Mouse (Mus musculus): Measurements from ENCODE around the gene Pamr1. TPM values are rescaled to one million over a fixed set of nuclear protein-coding genes. Genes with fewer than 3 reads are reported as not detected.

Gene Pamr1
- total and polyA plus RNA-seq, 3 experiments, result 1.4 to 4.5 (median 1.7) TPM

- TF ChIP-seq CTCF (IDR thresholded peaks at IDR 0.05) (no peak), EP300 (IDR thresholded peaks at IDR 0.05; ENCODE audit: insufficient read depth, low read depth, low read length) (no peak), POLR2A (IDR thresholded peaks at IDR 0.05; ENCODE audit: insufficient read depth, low read depth, low read length) (no peak)
- Histone ChIP-seq H3K9ac (ENCODE audit: low read depth, low read length) (no peak overlapping the region), H3K79me2 (replicated peaks; ENCODE audit: control insufficient read depth, insufficient read depth, low read length) (no peaks in the 10 kb centered on the region), H3K4me3 (no peak overlapping the region), H3K27me3 (ENCODE audit: control insufficient read depth, insufficient read depth, low read length) (peaks cover 4% of the 10 kb centered on the region), H3K4me1 (ENCODE audit: control insufficient read depth, insufficient read depth, low read length) (no peaks in the 10 kb centered on the region), H3K27ac (no peak overlapping the region), H3K36me3 (ENCODE audit: control insufficient read depth, insufficient read depth, low read length) (no peaks in the 10 kb centered on the region)
- intact Hi-C loops (cut with DNase I), result no loop called here
- 43% methylated on average over 3 of the region's 3 CpGs for WGBS
- DNase-seq, result no peak
Observed at GRCm38 (mm10) chr2:102551594-102551993, 1.8 kb downstream of the Pamr1 start.

DNA sequence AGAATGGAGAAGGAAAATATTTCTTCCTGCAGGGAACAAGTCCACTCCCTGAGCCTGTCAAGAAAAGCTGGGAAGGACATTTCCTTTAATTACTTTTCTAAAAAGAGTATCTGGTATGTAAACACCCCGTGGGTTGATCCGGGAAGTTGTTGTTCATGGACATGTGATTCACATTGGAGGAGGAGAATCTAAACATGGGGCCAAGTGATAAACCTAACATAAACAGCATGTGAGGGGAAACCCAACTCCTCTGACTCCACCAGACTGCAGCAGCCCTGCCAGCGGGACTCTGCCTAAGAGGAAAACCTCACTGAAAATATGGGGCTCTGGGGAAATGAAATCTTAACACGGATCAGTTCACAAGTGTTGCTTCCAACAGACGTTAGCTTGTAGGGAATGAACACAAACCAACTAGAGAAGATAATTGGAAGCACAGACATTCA, 2.3 kb downstream of the Pamr1 start:
- no peak overlapping the region for H3K9ac ChIP-seq (ENCODE audit: low read depth, low read length)
- H3K79me2 ChIP-seq (replicated peaks; ENCODE audit: control insufficient read depth, insufficient read depth, low read length), result no peaks in the 10 kb centered on the region
- no peak for TF ChIP-seq POLR2A (IDR thresholded peaks at IDR 0.05; ENCODE audit: insufficient read depth, low read depth, low read length)
- no peak for TF ChIP-seq CTCF (IDR thresholded peaks at IDR 0.05)
- TF ChIP-seq EP300 (IDR thresholded peaks at IDR 0.05; ENCODE audit: insufficient read depth, low read depth, low read length), result no peak
- DNase-seq, result no peak
- WGBS, result 18% methylated on average over 5 of the region's 5 CpGs
- no peaks in the 10 kb centered on the region for H3K36me3 ChIP-seq (ENCODE audit: control insufficient read depth, insufficient read depth, low read length)
- H3K4me1 ChIP-seq (ENCODE audit: control insufficient read depth, insufficient read depth, low read length), result no peaks in the 10 kb centered on the region
- intact Hi-C loops (cut with DNase I), result no loop called here
- peaks cover 4% of the 10 kb centered on the region for H3K27me3 ChIP-seq (ENCODE audit: control insufficient read depth, insufficient read depth, low read length)
- no peak overlapping the region for H3K27ac ChIP-seq
- H3K4me3 ChIP-seq, result no peak overlapping the region

DNA sequence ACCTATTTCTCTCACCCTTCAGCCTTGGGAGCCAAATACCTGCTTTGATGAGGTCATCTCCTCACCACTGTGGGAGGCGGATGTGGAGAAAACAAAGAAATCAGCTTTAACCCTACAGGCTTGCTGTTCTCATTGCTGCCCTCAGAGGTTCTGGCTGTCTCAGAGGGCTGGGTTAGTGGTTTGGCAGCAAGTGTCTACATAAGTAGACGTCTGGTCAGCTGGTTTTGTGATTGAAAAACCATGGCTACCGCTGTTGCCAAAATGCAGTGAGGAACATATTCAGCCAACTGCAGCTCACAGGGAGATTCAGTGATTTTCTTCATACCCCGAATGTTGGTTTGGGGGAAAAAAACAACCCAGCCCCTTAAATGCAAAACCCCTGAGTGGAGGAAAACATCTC, 7.3 kb downstream of the Pamr1 start:
- Histone ChIP-seq H3K36me3 (ENCODE audit: control insufficient read depth, insufficient read depth, low read length) (no peaks in the 10 kb centered on the region), H3K4me3 (no peak overlapping the region), H3K27ac (no peak overlapping the region), H3K27me3 (ENCODE audit: control insufficient read depth, insufficient read depth, low read length) (no peaks in the 10 kb centered on the region), H3K9ac (ENCODE audit: low read depth, low read length) (no peak overlapping the region), H3K79me2 (replicated peaks; ENCODE audit: control insufficient read depth, insufficient read depth, low read length) (no peaks in the 10 kb centered on the region), H3K4me1 (ENCODE audit: control insufficient read depth, insufficient read depth, low read length) (no peaks in the 10 kb centered on the region)
- no peak for DNase-seq
- intact Hi-C loops (cut with DNase I), result no loop called here
- WGBS, result 55% methylated on average over 4 of the region's 4 CpGs
- TF ChIP-seq POLR2A (IDR thresholded peaks at IDR 0.05; ENCODE audit: insufficient read depth, low read depth, low read length), result no peak
- TF ChIP-seq EP300 (IDR thresholded peaks at IDR 0.05; ENCODE audit: insufficient read depth, low read depth, low read length), result no peak
- TF ChIP-seq CTCF (IDR thresholded peaks at IDR 0.05), result no peak

- intact Hi-C loops (cut with DNase I), result no loop called here
- 69% methylated on average over 12 of the region's 12 CpGs for WGBS
- H3K9ac ChIP-seq (ENCODE audit: low read depth, low read length), result no peak overlapping the region
Observed at GRCm38 (mm10) chr2:102558965-102559364, 9.2 kb downstream of the Pamr1 start.

GRCm38 (mm10) chr2:102563848-102564247, 14.0 kb downstream of the Pamr1 start:
- intact Hi-C loops (cut with DNase I), result no loop called here
- TF ChIP-seq CTCF (IDR thresholded peaks at IDR 0.05) (no peak), POLR2A (IDR thresholded peaks at IDR 0.05; ENCODE audit: insufficient read depth, low read depth, low read length) (no peak), EP300 (IDR thresholded peaks at IDR 0.05; ENCODE audit: insufficient read depth, low read depth, low read length) (no peak)

More at GRCm38 (mm10) chr2:102558965-102559364, 9.2 kb downstream of the Pamr1 start:
- H3K27ac ChIP-seq, result no peak overlapping the region
- no peak overlapping the region for H3K4me3 ChIP-seq
- H3K4me1 ChIP-seq (ENCODE audit: control insufficient read depth, insufficient read depth, low read length), result no peaks in the 10 kb centered on the region
- no peak for TF ChIP-seq CTCF (IDR thresholded peaks at IDR 0.05)
- no peak for TF ChIP-seq EP300 (IDR thresholded peaks at IDR 0.05; ENCODE audit: insufficient read depth, low read depth, low read length)
- no peak for TF ChIP-seq POLR2A (IDR thresholded peaks at IDR 0.05; ENCODE audit: insufficient read depth, low read depth, low read length)
- DNase-seq, result no peak
- H3K27me3 ChIP-seq (ENCODE audit: control insufficient read depth, insufficient read depth, low read length), result no peaks in the 10 kb centered on the region
- no peaks in the 10 kb centered on the region for H3K36me3 ChIP-seq (ENCODE audit: control insufficient read depth, insufficient read depth, low read length)
- no peaks in the 10 kb centered on the region for H3K79me2 ChIP-seq (replicated peaks; ENCODE audit: control insufficient read depth, insufficient read depth, low read length)

GRCm38 (mm10) chr2:102579248-102579647, 29.4 kb downstream of the Pamr1 start:
- Histone ChIP-seq H3K27me3 (ENCODE audit: control insufficient read depth, insufficient read depth, low read length) (no peaks in the 10 kb centered on the region), H3K4me1 (ENCODE audit: control insufficient read depth, insufficient read depth, low read length) (no peaks in the 10 kb centered on the region), H3K27ac (no peak overlapping the region), H3K9ac (ENCODE audit: low read depth, low read length) (no peak overlapping the region), H3K79me2 (replicated peaks; ENCODE audit: control insufficient read depth, insufficient read depth, low read length) (no peaks in the 10 kb centered on the region), H3K36me3 (ENCODE audit: control insufficient read depth, insufficient read depth, low read length) (no peaks in the 10 kb centered on the region), H3K4me3 (no peak overlapping the region)
- no peak for DNase-seq
- TF ChIP-seq CTCF (IDR thresholded peaks at IDR 0.05) (no peak), POLR2A (IDR thresholded peaks at IDR 0.05; ENCODE audit: insufficient read depth, low read depth, low read length) (no peak), EP300 (IDR thresholded peaks at IDR 0.05; ENCODE audit: insufficient read depth, low read depth, low read length) (no peak)
- WGBS, result 76% methylated on average over 4 of the region's 4 CpGs
- intact Hi-C loops (cut with DNase I), result no loop called here

More at GRCm38 (mm10) chr2:102563848-102564247, 14.0 kb downstream of the Pamr1 start:
- H3K79me2 ChIP-seq (replicated peaks; ENCODE audit: control insufficient read depth, insufficient read depth, low read length), result no peaks in the 10 kb centered on the region
- no peak overlapping the region for H3K27ac ChIP-seq
- 58% methylated on average over 1 of the region's 1 CpGs for WGBS
- no peak for DNase-seq
- H3K9ac ChIP-seq (ENCODE audit: low read depth, low read length), result no peak overlapping the region
- no peaks in the 10 kb centered on the region for H3K27me3 ChIP-seq (ENCODE audit: control insufficient read depth, insufficient read depth, low read length)
- no peaks in the 10 kb centered on the region for H3K4me1 ChIP-seq (ENCODE audit: control insufficient read depth, insufficient read depth, low read length)
- H3K4me3 ChIP-seq, result no peak overlapping the region
- H3K36me3 ChIP-seq (ENCODE audit: control insufficient read depth, insufficient read depth, low read length), result no peaks in the 10 kb centered on the region
